Mouse (Mus musculus) liver, adult 2 months (tissue): Measurements from ENCODE around the gene Man1c1. TPM values are rescaled to one million over a fixed set of nuclear protein-coding genes. Genes with fewer than 3 reads are reported as not detected.

Source experiments
- DNase-seq: peaks from one replicate; pipeline ENCODE4 v3.0.0-alpha.2; 2011; ENCODE audit warnings: low read depth, low spot score; ENCODE audit errors: extremely low read depth
- H3K27ac ChIP-seq: fragments of 200-500 bp; replicated peaks from 2 replicates; pipeline ENCODE4 v1.5.1; 2012; ENCODE audit warnings: low read depth, mild to moderate bottlenecking, control low read depth, inconsistent platforms, low read length; ENCODE audit not compliant: insufficient read depth
- H3K27me3 ChIP-seq: fragments of 200-500 bp; 2 replicates; pipeline ENCODE4 v1.6.1; 2012; ENCODE audit warnings: mild to moderate bottlenecking, moderate library complexity, low read length, inconsistent platforms; ENCODE audit not compliant: control insufficient read depth, insufficient read depth
- H3K36me3 ChIP-seq: fragments of 200-500 bp; 2 replicates; pipeline ENCODE4 v1.6.1; 2012; ENCODE audit warnings: low read length, inconsistent platforms; ENCODE audit not compliant: control insufficient read depth, insufficient read depth
- H3K4me1 ChIP-seq: fragments of 200-500 bp; 2 replicates; pipeline ENCODE4 v1.6.1; 2011; ENCODE audit warnings: low read length; ENCODE audit not compliant: control insufficient read depth, insufficient read depth
- H3K4me3 ChIP-seq: fragments of 200-500 bp; 2 replicates; pipeline ENCODE4 v1.5.1; 2011; ENCODE audit warnings: low read depth, mild to moderate bottlenecking, control low read depth, low read length, moderate library complexity; ENCODE audit not compliant: insufficient read depth
- H3K79me2 ChIP-seq: fragments of 200-500 bp; 2 replicates; pipeline ENCODE4 v1.6.1; 2012; ENCODE audit warnings: inconsistent platforms, mild to moderate bottlenecking, low read length, moderate library complexity; ENCODE audit not compliant: control insufficient read depth, insufficient read depth
- H3K9ac ChIP-seq: fragments of 200-500 bp; 2 replicates; pipeline ENCODE4 v1.6.1; 2012; ENCODE audit warnings: low read depth, mild to moderate bottlenecking, control low read depth, inconsistent platforms, low read length
- CTCF ChIP-seq: fragments of 200-500 bp; IDR thresholded peaks from 2 replicates; pipeline ENCODE4 v1.5.1; 2011; ENCODE audit warnings: low read depth, low read length, control low read depth
- POLR2A ChIP-seq: fragments of 200-500 bp; IDR thresholded peaks from 2 replicates; pipeline ENCODE4 v1.6.1; 2011; ENCODE audit warnings: low read length, control low read depth; ENCODE audit not compliant: insufficient read depth; ENCODE audit errors: extremely low read depth
- WGBS: fragments of 180-500 bp; shearing (Covaris S2); methylation state at CpG from one replicate; pipeline ENCODE4 v1.1.7; 2018; 5-methylcytosine and 5-hydroxymethylcytosine counted together
- polyA plus RNA-seq: library from polyadenylated mRNA; depleted of rRNA; stranded (reverse); fragments of >200 nt; gene quantifications from 2 replicates; pipeline ENCODE4 v1.2.3, GENCODE M21; 2012
- total RNA-seq: library from RNA; depleted of rRNA; stranded (reverse); fragments of >200 nt; gene quantifications from 2 replicates; pipeline ENCODE4 v1.2.3, GENCODE M21; 2014

Gene Man1c1
- total and polyA plus RNA-seq, 2 experiments: 1.1 TPM

DNA sequence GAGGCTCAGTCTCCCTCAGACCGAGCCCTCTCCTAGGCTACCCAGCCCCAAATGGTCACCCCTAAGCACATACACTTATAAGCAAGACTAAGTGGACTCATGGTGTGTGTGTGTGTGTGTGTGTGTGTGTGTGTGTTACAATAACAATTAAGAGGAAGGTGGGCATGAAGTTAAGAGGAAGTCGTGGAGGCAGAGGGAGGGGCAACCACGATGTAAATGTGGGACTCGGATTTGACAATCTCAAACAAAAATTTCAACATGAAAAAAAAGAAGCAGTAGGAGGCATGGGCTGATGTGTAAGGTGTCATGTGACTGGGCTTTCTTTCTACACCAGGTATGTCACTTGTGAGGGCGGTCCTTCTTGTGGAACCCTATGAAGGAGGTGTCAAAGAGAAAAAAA lies 96.4 kb downstream of the Man1c1 start:
- H3K36me3 ChIP-seq: no peaks in the 10 kb centered on the region
- no peak for DNase-seq
- WGBS: 82% methylated on average over 5 of the region's 5 CpGs
- H3K79me2 ChIP-seq: no peaks in the 10 kb centered on the region
- TF ChIP-seq POLR2A (no peak), CTCF (no peak)
- H3K4me3 ChIP-seq: no peak overlapping the region
- no peak overlapping the region for H3K9ac ChIP-seq
- no peaks in the 10 kb centered on the region for H3K4me1 ChIP-seq
- no peak overlapping the region for H3K27ac ChIP-seq
- no peaks in the 10 kb centered on the region for H3K27me3 ChIP-seq

DNA sequence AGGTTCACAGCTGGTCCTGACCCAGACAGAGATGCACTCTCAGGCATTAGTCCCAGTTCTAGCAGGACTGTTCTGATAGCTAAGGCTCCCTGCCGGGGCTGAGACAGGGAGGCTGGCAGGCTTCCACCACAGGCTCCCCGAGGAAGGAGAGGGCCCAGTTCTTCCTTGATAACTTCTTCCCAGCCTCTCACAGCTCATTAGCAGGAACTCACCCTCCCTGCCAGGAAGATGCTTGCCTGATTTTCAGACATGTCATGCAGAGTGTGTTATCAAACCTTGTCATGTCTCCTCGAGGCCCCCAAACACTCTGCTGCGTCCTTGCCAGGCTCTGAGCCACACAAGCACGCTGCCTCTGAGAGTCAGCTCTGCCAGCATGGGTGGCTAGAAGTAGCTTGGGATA lies 98.0 kb downstream of the Man1c1 start:
- no peak overlapping the region for H3K27ac ChIP-seq

DNA sequence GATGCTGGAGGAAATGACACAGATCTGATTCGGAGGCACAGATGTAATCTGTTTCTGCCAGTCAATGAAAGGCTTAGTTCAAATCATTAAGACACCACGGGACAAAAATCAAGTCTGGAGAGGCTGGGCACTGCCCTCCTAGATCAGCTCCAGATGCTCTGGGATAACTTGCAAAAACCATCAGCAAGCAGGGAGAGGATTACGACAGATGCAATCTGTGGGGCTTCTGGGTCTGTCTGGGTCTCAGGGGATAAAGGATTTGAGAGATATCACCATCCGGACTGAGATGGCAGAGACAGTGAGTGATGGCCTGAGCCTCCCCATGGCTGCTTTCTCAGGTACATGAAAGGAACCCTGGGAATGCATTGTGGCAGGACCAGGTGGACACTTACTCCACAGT lies 99.6 kb downstream of the Man1c1 start:
- Histone ChIP-seq H3K36me3 (no peaks in the 10 kb centered on the region), H3K27me3 (no peaks in the 10 kb centered on the region), H3K9ac (no peak overlapping the region), H3K79me2 (no peaks in the 10 kb centered on the region), H3K27ac (no peak overlapping the region), H3K4me1 (peaks cover 2% of the 10 kb centered on the region; the same call in 1 of the 2 replicates), H3K4me3 (no peak overlapping the region)
- WGBS: 91% methylated on average over 4 of the region's 4 CpGs
- no peak for DNase-seq
- TF ChIP-seq CTCF: no peak
- TF ChIP-seq POLR2A: no peak

More for the DNA sequence above, 98.0 kb downstream of the Man1c1 start:
- no peaks in the 10 kb centered on the region for H3K27me3 ChIP-seq
- no peak overlapping the region for H3K4me3 ChIP-seq
- H3K79me2 ChIP-seq: no peaks in the 10 kb centered on the region
- peaks cover 2% of the 10 kb centered on the region; the same call in 1 of the 2 replicates for H3K4me1 ChIP-seq
- TF ChIP-seq POLR2A (no peak), CTCF (no peak)
- no peaks in the 10 kb centered on the region for H3K36me3 ChIP-seq
- 54% methylated on average over 5 of the region's 5 CpGs for WGBS
- DNase-seq: peak; percentile 20
- H3K9ac ChIP-seq: no peak overlapping the region

DNA sequence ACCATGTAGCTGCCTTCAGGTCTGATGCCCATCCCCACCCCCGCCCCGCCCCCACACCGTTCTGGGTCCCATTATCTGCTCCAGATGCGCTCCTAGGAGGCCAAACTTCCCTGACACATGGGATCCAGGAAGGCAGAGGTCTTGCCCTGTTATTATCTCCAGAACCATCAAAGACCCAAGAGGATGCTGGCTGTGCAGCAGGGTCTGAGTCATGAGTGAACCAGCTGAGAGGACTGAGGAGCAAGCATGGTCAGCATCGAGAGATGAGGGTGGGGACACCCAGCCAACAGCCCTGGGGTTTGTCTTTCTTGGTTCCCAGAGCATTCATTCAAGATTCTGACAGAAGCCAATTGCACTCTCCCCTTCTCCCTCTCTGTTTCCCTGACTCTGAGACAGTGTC lies 100.5 kb downstream of the Man1c1 start:
- H3K79me2 ChIP-seq: no peaks in the 10 kb centered on the region
- H3K36me3 ChIP-seq: no peaks in the 10 kb centered on the region
- H3K27ac ChIP-seq: no peak overlapping the region
- no peak overlapping the region for H3K9ac ChIP-seq
- no peaks in the 10 kb centered on the region for H3K27me3 ChIP-seq
- H3K4me1 ChIP-seq: peaks cover 2% of the 10 kb centered on the region; the same call in 1 of the 2 replicates
- no peak for DNase-seq
- WGBS: 76% methylated on average over 5 of the region's 5 CpGs
- H3K4me3 ChIP-seq: no peak overlapping the region
- TF ChIP-seq POLR2A (no peak), CTCF (no peak)

DNA sequence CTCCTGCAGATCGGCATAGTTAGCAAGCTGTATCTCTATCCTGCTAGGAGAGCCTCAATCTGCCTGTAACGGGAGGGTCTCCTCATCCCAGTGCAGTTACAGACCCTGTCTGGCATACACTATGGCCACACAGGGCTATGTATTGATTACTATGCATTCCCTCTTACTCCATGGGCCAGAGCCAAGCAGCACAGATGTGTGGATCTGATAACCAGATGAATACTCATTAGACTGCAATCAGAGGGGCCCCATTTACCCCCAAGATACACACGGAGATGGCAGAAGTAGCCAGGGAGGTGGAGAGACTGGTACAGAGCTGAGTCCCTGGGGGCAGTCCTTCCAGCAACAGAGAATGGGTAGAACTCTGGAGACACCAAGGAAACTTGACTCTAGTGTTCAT lies 101.5 kb downstream of the Man1c1 start:
- WGBS: 69% methylated on average over 3 of the region's 3 CpGs
- H3K27ac ChIP-seq: no peak overlapping the region
- no peaks in the 10 kb centered on the region for H3K36me3 ChIP-seq
- no peak for DNase-seq
- H3K4me3 ChIP-seq: no peak overlapping the region
- H3K4me1 ChIP-seq: peaks cover 2% of the 10 kb centered on the region; the same call in 1 of the 2 replicates
- H3K27me3 ChIP-seq: no peaks in the 10 kb centered on the region
- no peak overlapping the region for H3K9ac ChIP-seq
- no peak for TF ChIP-seq CTCF
- TF ChIP-seq POLR2A: no peak
- no peaks in the 10 kb centered on the region for H3K79me2 ChIP-seq

DNA sequence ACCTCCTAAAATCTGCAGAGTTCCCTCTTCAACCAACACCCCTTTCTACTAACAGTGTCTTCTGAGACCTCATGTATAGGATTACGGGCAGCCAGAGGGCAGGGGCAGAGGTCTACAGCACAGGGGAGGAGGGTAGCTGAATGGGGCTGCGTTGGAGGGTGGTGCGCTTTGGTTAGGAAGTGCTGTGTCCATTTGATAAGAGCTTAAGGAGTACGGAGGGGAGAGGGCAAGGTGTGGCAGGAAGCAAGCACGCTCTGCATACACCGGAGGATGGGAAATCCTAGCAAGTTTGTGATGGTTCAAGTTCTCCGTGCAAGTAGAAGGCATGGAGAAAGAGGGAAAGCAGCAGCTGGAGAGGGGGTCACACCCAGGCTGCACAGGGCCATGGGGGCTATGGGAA lies 102.1 kb downstream of the Man1c1 start:
- DNase-seq: no peak
- no peaks in the 10 kb centered on the region for H3K27me3 ChIP-seq
- 70% methylated on average over 7 of the region's 7 CpGs for WGBS
- TF ChIP-seq POLR2A: no peak
- no peak for TF ChIP-seq CTCF
- no peaks in the 10 kb centered on the region for H3K79me2 ChIP-seq
- H3K36me3 ChIP-seq: no peaks in the 10 kb centered on the region
- H3K4me3 ChIP-seq: no peak overlapping the region
- H3K27ac ChIP-seq: no peak overlapping the region
- H3K4me1 ChIP-seq: peaks cover 2% of the 10 kb centered on the region; the same call in 1 of the 2 replicates
- H3K9ac ChIP-seq: no peak overlapping the region

DNA sequence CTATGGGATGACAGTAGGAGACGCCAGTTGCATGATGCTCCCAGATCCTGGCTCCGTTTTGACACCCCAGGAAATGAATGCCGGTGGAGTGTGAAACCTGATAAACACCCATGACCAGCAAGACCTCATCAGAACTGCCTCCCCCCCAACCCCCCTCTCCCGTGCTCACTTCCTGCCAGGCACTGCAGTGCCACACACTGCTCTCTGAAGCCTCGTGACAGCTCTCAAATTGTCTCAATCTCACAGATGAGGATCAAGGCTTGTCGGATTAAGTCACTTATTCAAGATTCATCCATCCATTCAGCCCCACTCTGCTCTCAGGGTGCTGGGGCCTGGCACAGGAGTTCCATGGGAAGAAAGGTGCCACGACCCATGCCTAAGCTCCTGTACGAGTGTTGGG lies 102.7 kb downstream of the Man1c1 start:
- peaks cover 2% of the 10 kb centered on the region; the same call in 1 of the 2 replicates for H3K4me1 ChIP-seq
- no peak for DNase-seq
- no peaks in the 10 kb centered on the region for H3K27me3 ChIP-seq
- no peak overlapping the region for H3K9ac ChIP-seq
- H3K4me3 ChIP-seq: no peak overlapping the region
- no peaks in the 10 kb centered on the region for H3K36me3 ChIP-seq
- TF ChIP-seq CTCF: no peak
- TF ChIP-seq POLR2A: no peak
- 53% methylated on average over 8 of the region's 8 CpGs for WGBS
- H3K27ac ChIP-seq: no peak overlapping the region
- H3K79me2 ChIP-seq: no peaks in the 10 kb centered on the region
